Mouse (Mus musculus): ENCODE measurements at regions not wholly inside any gene's neighbourhood (a gene's known extent, or its start where the extent isn't known, plus 50 kb on each side); places are given as distances from the start of the nearest gene placed in this dataset.

DNA sequence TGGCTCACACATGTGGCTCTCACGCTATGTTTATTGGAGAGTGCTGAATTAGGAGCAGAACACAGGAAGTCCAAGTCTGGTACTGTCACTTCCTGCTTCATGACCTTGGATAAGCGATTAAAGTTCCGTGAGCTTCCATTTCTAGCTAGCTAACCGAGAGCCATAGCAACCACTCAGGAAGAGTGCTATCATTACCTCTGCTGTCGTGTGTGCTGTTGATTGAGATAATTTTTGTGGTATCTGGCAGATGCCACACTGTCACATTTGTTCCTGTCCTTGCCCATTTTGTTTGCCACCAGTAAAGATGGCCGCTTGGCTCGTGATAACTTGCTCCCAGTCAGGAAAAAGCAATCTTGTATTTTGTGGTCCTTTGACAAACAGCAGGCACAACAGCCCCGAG lies 230.6 kb downstream of the Kcnrg start:
- WGBS, result 85% methylated on average over 8 of the region's 8 CpGs
- no peak for ATAC-seq (ENCODE audit: insufficient read depth, low FRiP score, low TSS enrichment)
- Histone ChIP-seq H3K4me2 (ENCODE audit: low read depth) (no peak overlapping the region), H3K4me3 (ENCODE audit: low read depth, low read length) (no peak overlapping the region), H3K9ac (ENCODE audit: low read length) (no peak overlapping the region), H3K4me1 (ENCODE audit: control insufficient read depth, insufficient read depth, low read length) (no peaks in the 10 kb centered on the region), H3K27me3 (ENCODE audit: control insufficient read depth, insufficient read depth, low read length) (no peaks in the 10 kb centered on the region), H3K36me3 (ENCODE audit: control insufficient read depth, insufficient read depth, low read length) (no peaks in the 10 kb centered on the region), H3K27ac (ENCODE audit: low read depth, low read length) (no peak overlapping the region), H3K9me3 (ENCODE audit: control insufficient read depth, low read length) (no peaks in the 10 kb centered on the region)
- DNase-seq (ENCODE audit: low spot score), result no peak

DNA sequence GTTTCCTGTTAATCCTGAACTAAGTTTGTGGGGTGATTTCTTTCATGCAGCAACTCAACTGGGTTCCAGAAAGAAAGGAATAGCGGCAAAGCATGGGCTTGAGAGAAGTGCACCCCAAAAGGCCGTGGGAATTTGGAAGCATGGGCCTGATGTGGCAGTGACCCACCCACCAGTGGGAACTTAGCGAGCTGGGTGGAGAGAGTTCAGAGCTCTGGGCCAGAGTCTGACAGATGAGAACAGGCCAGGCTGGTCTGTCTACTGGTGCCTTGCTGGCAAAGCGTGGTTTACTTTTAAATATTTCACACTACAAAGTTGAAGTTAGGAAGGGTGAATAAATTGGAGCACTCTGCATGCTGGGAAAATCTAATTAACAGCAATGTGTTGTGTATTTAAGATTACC lies 235.2 kb downstream of the Kcnrg start:
- DNase-seq (ENCODE audit: low spot score), result no peak
- no peak overlapping the region for H3K9ac ChIP-seq (ENCODE audit: low read length)
- no peak overlapping the region for H3K4me3 ChIP-seq (ENCODE audit: low read depth, low read length)
- no peaks in the 10 kb centered on the region for H3K9me3 ChIP-seq (ENCODE audit: control insufficient read depth, low read length)
- H3K27ac ChIP-seq (ENCODE audit: low read depth, low read length), result no peak overlapping the region
- 91% methylated on average over 4 of the region's 4 CpGs for WGBS
- H3K4me1 ChIP-seq (ENCODE audit: control insufficient read depth, insufficient read depth, low read length), result no peaks in the 10 kb centered on the region
- H3K4me2 ChIP-seq (ENCODE audit: low read depth), result no peak overlapping the region
- ATAC-seq (ENCODE audit: insufficient read depth, low FRiP score, low TSS enrichment), result no peak
- no peaks in the 10 kb centered on the region for H3K27me3 ChIP-seq (ENCODE audit: control insufficient read depth, insufficient read depth, low read length)
- H3K36me3 ChIP-seq (ENCODE audit: control insufficient read depth, insufficient read depth, low read length), result no peaks in the 10 kb centered on the region

DNA sequence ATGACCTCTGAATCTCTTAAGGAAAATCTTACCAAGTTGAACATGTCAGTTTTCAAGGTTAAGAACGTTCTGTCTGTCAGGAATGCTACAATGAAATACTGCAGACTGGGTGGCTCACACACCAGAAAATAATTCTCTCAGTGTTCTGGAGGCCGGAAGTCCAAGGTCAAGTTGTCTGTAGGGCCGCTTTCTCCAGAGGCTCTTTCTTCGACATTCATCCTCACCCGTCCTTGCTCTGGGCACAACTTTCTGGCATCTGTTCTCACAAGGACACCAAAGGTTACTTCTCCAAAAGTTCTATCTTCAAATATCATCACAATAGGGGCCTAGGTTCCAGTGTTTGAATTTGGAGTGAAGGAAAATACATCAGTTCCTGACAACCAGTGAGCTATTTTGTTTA lies 239.2 kb downstream of the Kcnrg start:
- 80% methylated on average over 5 of the region's 5 CpGs for WGBS
- no peak overlapping the region for H3K4me3 ChIP-seq (ENCODE audit: low read depth, low read length)
- no peaks in the 10 kb centered on the region for H3K36me3 ChIP-seq (ENCODE audit: control insufficient read depth, insufficient read depth, low read length)
- H3K4me1 ChIP-seq (ENCODE audit: control insufficient read depth, insufficient read depth, low read length), result no peaks in the 10 kb centered on the region
- no peaks in the 10 kb centered on the region for H3K27me3 ChIP-seq (ENCODE audit: control insufficient read depth, insufficient read depth, low read length)
- no peaks in the 10 kb centered on the region for H3K9me3 ChIP-seq (ENCODE audit: control insufficient read depth, low read length)
- H3K27ac ChIP-seq (ENCODE audit: low read depth, low read length), result no peak overlapping the region
- H3K4me2 ChIP-seq (ENCODE audit: low read depth), result no peak overlapping the region
- DNase-seq (ENCODE audit: low spot score) (no peak), ATAC-seq (ENCODE audit: insufficient read depth, low FRiP score, low TSS enrichment) (no peak)
- H3K9ac ChIP-seq (ENCODE audit: low read length), result no peak overlapping the region

DNA sequence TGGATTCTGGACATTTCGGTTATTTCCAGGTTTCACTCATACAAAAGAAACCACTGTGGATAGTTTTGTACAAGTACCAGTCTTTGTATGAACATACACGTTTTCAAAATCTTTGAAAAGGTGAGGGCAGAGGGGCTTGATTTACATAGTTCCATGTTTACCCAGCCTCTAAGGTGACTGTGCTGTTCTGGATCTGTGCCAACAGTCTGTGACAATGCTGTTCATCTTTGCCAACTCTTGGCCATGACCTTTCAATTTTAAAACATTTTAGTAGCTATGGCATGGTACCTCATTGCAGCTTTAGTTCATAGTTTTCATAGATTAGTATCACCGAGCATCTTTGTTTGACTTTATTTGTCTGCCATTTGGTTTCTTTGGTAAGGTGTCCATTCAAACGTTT lies 243.0 kb downstream of the Kcnrg start:
- no peak overlapping the region for H3K4me3 ChIP-seq (ENCODE audit: low read depth, low read length)
- DNase-seq (ENCODE audit: low spot score) (no peak), ATAC-seq (ENCODE audit: insufficient read depth, low FRiP score, low TSS enrichment) (no peak)
- H3K27ac ChIP-seq (ENCODE audit: low read depth, low read length), result no peak overlapping the region
- WGBS, result 86% methylated on average over 4 of the region's 4 CpGs
- no peaks in the 10 kb centered on the region for H3K36me3 ChIP-seq (ENCODE audit: control insufficient read depth, insufficient read depth, low read length)
- no peak overlapping the region for H3K4me2 ChIP-seq (ENCODE audit: low read depth)
- H3K9ac ChIP-seq (ENCODE audit: low read length), result no peak overlapping the region
- no peaks in the 10 kb centered on the region for H3K27me3 ChIP-seq (ENCODE audit: control insufficient read depth, insufficient read depth, low read length)
- H3K9me3 ChIP-seq (ENCODE audit: control insufficient read depth, low read length), result no peaks in the 10 kb centered on the region
- no peaks in the 10 kb centered on the region for H3K4me1 ChIP-seq (ENCODE audit: control insufficient read depth, insufficient read depth, low read length)

DNA sequence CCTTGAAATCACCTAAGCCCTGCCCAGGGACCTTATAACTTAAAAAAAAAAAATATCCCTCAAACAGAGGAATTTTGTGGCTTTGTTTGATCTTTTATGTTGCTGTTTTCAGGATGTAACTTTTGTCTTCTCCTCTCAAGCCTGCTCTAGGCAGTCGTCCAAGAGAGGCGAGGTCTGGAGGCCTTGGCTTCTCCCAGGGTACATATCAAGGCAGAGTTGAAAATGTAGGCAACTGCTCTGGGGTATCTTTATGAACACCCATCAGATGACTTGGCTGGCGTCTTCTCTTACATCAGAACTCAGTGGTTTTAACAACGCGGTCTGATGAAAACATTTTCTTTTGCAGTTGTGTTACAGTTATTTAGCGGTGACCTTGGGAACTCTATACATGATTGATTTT lies 250.4 kb downstream of the Kcnrg start:
- 87% methylated on average over 6 of the region's 6 CpGs for WGBS
- ATAC-seq (ENCODE audit: insufficient read depth, low FRiP score, low TSS enrichment) (no peak), DNase-seq (ENCODE audit: low spot score) (no peak)

DNA sequence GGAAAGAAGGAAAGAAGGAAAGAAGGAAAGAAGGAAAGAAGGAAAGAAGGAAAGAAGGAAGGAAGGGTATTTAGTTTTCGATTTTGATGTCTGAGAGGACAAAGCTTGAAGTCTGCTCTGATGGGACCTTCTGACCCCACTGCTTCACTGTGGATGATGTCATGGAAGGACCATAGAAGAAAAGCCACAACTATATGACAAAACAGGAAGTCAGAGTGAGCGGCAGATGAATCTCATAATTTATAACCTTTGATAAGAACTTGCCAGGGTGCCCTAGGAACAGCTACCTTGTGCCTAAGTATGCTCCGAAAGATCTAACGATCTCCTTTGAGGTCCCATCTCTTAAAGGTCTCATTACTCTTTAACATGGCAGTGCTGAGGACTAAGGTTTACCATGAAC lies 253.4 kb downstream of the Kcnrg start:
- Histone ChIP-seq H3K4me3 (ENCODE audit: low read depth, low read length) (no peak overlapping the region), H3K27ac (ENCODE audit: low read depth, low read length) (no peak overlapping the region), H3K9ac (ENCODE audit: low read length) (no peak overlapping the region), H3K4me2 (ENCODE audit: low read depth) (no peak overlapping the region), H3K9me3 (ENCODE audit: control insufficient read depth, low read length) (no peaks in the 10 kb centered on the region), H3K4me1 (ENCODE audit: control insufficient read depth, insufficient read depth, low read length) (no peaks in the 10 kb centered on the region), H3K36me3 (ENCODE audit: control insufficient read depth, insufficient read depth, low read length) (no peaks in the 10 kb centered on the region), H3K27me3 (ENCODE audit: control insufficient read depth, insufficient read depth, low read length) (no peaks in the 10 kb centered on the region)
- ATAC-seq (ENCODE audit: insufficient read depth, low FRiP score, low TSS enrichment), result no peak
- DNase-seq (ENCODE audit: low spot score), result no peak
- 92% methylated on average over 4 of the region's 4 CpGs for WGBS

More for the DNA sequence above, 250.4 kb downstream of the Kcnrg start:
- Histone ChIP-seq H3K9ac (ENCODE audit: low read length) (no peak overlapping the region), H3K9me3 (ENCODE audit: control insufficient read depth, low read length) (no peaks in the 10 kb centered on the region), H3K27ac (ENCODE audit: low read depth, low read length) (no peak overlapping the region), H3K4me1 (ENCODE audit: control insufficient read depth, insufficient read depth, low read length) (no peaks in the 10 kb centered on the region), H3K27me3 (ENCODE audit: control insufficient read depth, insufficient read depth, low read length) (no peaks in the 10 kb centered on the region), H3K4me3 (ENCODE audit: low read depth, low read length) (no peak overlapping the region), H3K4me2 (ENCODE audit: low read depth) (no peak overlapping the region), H3K36me3 (ENCODE audit: control insufficient read depth, insufficient read depth, low read length) (no peaks in the 10 kb centered on the region)

DNA sequence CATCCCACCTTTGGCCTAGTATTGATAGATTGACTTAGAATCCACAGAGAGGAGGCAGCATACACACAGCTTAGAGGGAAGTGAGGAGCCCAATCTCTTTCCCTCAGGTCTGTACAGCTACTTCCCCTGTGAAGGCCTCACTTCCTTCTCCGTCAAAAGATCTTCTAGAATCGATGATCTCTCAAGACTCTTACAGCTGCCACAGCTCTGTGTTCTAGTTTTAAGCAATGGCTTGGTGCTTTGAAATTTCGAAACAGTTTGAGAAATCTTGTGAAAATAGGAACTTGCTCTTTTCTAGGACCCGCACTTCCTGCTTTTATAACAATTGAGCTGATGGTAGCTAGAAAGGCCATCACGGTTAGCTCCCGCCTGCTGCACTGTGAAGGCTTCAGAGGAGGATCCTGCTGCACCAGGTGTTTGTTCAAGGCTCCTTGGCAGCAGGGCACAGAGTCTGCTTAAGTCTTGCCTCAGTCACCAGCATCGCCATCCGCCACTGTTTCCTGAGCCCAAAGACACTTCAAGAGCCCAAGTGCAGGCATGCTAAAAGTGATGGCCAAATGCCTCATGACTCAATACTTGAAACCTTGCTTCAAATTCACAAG lies 254.2 kb downstream of the Kcnrg start:
- no peaks in the 10 kb centered on the region for H3K9me3 ChIP-seq (ENCODE audit: control insufficient read depth, low read length)
- no peak overlapping the region for H3K9ac ChIP-seq (ENCODE audit: low read length)
- 94% methylated on average over 8 of the region's 8 CpGs for WGBS
- H3K36me3 ChIP-seq (ENCODE audit: control insufficient read depth, insufficient read depth, low read length), result no peaks in the 10 kb centered on the region
- H3K4me3 ChIP-seq (ENCODE audit: low read depth, low read length), result no peak overlapping the region
- DNase-seq (ENCODE audit: low spot score), result no peak
- H3K4me1 ChIP-seq (ENCODE audit: control insufficient read depth, insufficient read depth, low read length), result no peaks in the 10 kb centered on the region
- H3K4me2 ChIP-seq (ENCODE audit: low read depth), result no peak overlapping the region
- no peak for ATAC-seq (ENCODE audit: insufficient read depth, low FRiP score, low TSS enrichment)
- H3K27me3 ChIP-seq (ENCODE audit: control insufficient read depth, insufficient read depth, low read length), result no peaks in the 10 kb centered on the region
- H3K27ac ChIP-seq (ENCODE audit: low read depth, low read length), result no peak overlapping the region

DNA sequence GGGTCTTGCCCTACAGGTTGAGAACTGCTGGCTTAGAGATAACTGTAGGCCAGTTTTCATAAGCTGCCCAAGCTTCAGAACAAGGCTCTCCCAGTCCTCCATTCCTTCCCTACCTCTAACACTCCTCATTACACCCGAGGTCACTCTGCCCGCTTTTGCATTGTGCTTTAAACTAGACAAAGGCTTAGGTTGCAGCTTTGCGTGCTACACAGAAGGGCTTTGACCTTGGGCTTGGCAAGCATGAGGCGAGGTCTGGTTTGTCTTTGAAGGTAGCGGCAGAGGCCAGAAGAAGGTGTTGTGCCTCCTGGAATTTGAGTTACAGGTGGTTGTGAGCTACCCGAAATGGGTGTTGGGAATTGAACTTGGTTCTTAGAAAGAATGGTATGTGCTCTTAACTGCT lies 255.7 kb downstream of the Kcnrg start:
- no peak for DNase-seq (ENCODE audit: low spot score)
- Histone ChIP-seq H3K27ac (ENCODE audit: low read depth, low read length) (no peak overlapping the region), H3K4me1 (ENCODE audit: control insufficient read depth, insufficient read depth, low read length) (no peaks in the 10 kb centered on the region), H3K36me3 (ENCODE audit: control insufficient read depth, insufficient read depth, low read length) (no peaks in the 10 kb centered on the region), H3K4me2 (ENCODE audit: low read depth) (no peak overlapping the region), H3K4me3 (ENCODE audit: low read depth, low read length) (no peak overlapping the region), H3K9ac (ENCODE audit: low read length) (no peak overlapping the region), H3K27me3 (ENCODE audit: control insufficient read depth, insufficient read depth, low read length) (no peaks in the 10 kb centered on the region), H3K9me3 (ENCODE audit: control insufficient read depth, low read length) (no peaks in the 10 kb centered on the region)
- 97% methylated on average over 6 of the region's 6 CpGs for WGBS
- no peak for ATAC-seq (ENCODE audit: insufficient read depth, low FRiP score, low TSS enrichment)

DNA sequence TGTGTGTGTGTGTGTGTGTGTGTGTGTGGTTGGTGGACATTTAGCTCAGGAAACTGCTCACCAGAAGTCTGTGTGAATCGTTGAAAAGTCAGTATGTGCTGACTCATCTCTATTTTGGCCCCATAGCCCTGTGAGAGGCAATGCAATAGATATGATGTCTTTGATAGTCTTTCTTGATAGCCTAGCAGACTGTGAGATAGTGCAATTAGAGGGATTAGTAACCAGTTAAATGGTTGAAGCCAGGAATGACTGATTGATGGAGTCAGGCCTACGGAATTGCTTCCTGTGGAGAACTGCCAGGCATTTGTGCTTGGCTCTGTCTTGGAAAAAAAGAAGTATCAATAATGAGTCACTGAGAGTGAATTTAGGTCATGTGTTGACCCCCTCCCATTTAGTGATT lies 256.2 kb downstream of the Kcnrg start:
- H3K4me3 ChIP-seq (ENCODE audit: low read depth, low read length), result no peak overlapping the region
- ATAC-seq (ENCODE audit: insufficient read depth, low FRiP score, low TSS enrichment), result no peak
- no peaks in the 10 kb centered on the region for H3K9me3 ChIP-seq (ENCODE audit: control insufficient read depth, low read length)
- H3K36me3 ChIP-seq (ENCODE audit: control insufficient read depth, insufficient read depth, low read length), result no peaks in the 10 kb centered on the region
- H3K4me2 ChIP-seq (ENCODE audit: low read depth), result no peak overlapping the region
- 71% methylated on average over 2 of the region's 2 CpGs for WGBS
- no peaks in the 10 kb centered on the region for H3K4me1 ChIP-seq (ENCODE audit: control insufficient read depth, insufficient read depth, low read length)
- no peaks in the 10 kb centered on the region for H3K27me3 ChIP-seq (ENCODE audit: control insufficient read depth, insufficient read depth, low read length)
- H3K27ac ChIP-seq (ENCODE audit: low read depth, low read length), result no peak overlapping the region
- no peak for DNase-seq (ENCODE audit: low spot score)
- no peak overlapping the region for H3K9ac ChIP-seq (ENCODE audit: low read length)
